Mouse (Mus musculus) hindbrain, embryonic 16.5 days (tissue): ENCODE data around the gene Olfr324. TPM values are rescaled to one million over a fixed set of nuclear protein-coding genes. Genes with fewer than 3 reads are reported as not detected.

ENCODE experiments used
- ATAC-seq: fragments of 200-750 bp; cut with Nextera tagmentation; 2 replicates; pipeline ENCODE4 v1.8.0; 2017; ENCODE audit warnings: moderate TSS enrichment, moderate library complexity
- H3K27ac ChIP-seq: fragments of 300-500 bp; sonication (generic); 2 replicates; pipeline ENCODE4 v1.5.1; 2014; ENCODE audit warnings: low read depth, mild to moderate bottlenecking, control low read depth, low read length, moderate library complexity
- H3K27me3 ChIP-seq: fragments of 300-500 bp; sonication (generic); replicated peaks from 2 replicates; pipeline ENCODE4 v1.6.1; 2014; ENCODE audit warnings: low read length; ENCODE audit not compliant: control insufficient read depth, insufficient read depth
- H3K36me3 ChIP-seq: fragments of 300-500 bp; sonication (generic); 2 replicates; pipeline ENCODE4 v1.6.1; 2014; ENCODE audit warnings: mild to moderate bottlenecking, low read length, moderate library complexity, mixed read lengths; ENCODE audit not compliant: control insufficient read depth, insufficient read depth
- H3K4me1 ChIP-seq: fragments of 300-500 bp; sonication (generic); 2 replicates; pipeline ENCODE4 v1.6.1; 2014; ENCODE audit warnings: low read depth, low read length; ENCODE audit not compliant: control insufficient read depth, insufficient read depth
- H3K4me2 ChIP-seq: fragments of 300-500 bp; sonication (generic); 2 replicates; pipeline ENCODE4 v1.6.1; 2014; ENCODE audit warnings: mild to moderate bottlenecking, low read length, control low read depth, moderate library complexity
- H3K4me3 ChIP-seq: fragments of 300-500 bp; sonication (generic); 2 replicates; pipeline ENCODE4 v1.5.1; 2014; ENCODE audit warnings: mild to moderate bottlenecking, low read length, control low read depth, moderate library complexity
- H3K9ac ChIP-seq: fragments of 300-500 bp; sonication (generic); 2 replicates; pipeline ENCODE4 v1.6.1; 2014; ENCODE audit warnings: low read depth, mild to moderate bottlenecking, control low read depth, low read length, moderate library complexity
- H3K9me3 ChIP-seq: fragments of 300-500 bp; sonication (generic); 2 replicates; pipeline ENCODE4 v1.6.1; 2014; ENCODE audit warnings: mild to moderate bottlenecking, low read length, moderate library complexity; ENCODE audit not compliant: control insufficient read depth
- WGBS: fragments of 180-500 bp; shearing (Covaris S2); extraction: QIAGEN DNeasy Blood & Tissue Kit; methylation state at CpG from one replicate; pipeline ENCODE4 v1.1.7; 2014; 5-methylcytosine and 5-hydroxymethylcytosine counted together
- polyA plus RNA-seq: library from polyadenylated mRNA; unstranded; fragments of >200 nt; fragmentation: Nextera tagmentation; extraction: Ambion mirVana; gene quantifications from 2 replicates; pipeline ENCODE4 v1.2.1, GENCODE M21; 2015

Gene Olfr324
- polyA plus RNA-seq, 1 experiment from 2014 or later, result 0.08 TPM

GRCm38 (mm10) chr11:58618369-58618768 is 23.5 kb downstream of the Olfr324 start:
- no peaks in the 10 kb centered on the region for H3K36me3 ChIP-seq
- H3K4me3 ChIP-seq, result no peak overlapping the region
- H3K27ac ChIP-seq, result no peak overlapping the region
- H3K4me1 ChIP-seq, result no peaks in the 10 kb centered on the region
- no peak overlapping the region for H3K4me2 ChIP-seq
- H3K27me3 ChIP-seq, result no peaks in the 10 kb centered on the region
- no peak overlapping the region for H3K9ac ChIP-seq
- ATAC-seq, result no peak
- H3K9me3 ChIP-seq, result no peaks in the 10 kb centered on the region
- WGBS, result 72% methylated on average over 3 of the region's 3 CpGs

- H3K4me1 ChIP-seq, result no peaks in the 10 kb centered on the region
- H3K4me2 ChIP-seq, result no peak overlapping the region
- no peak for ATAC-seq
- no peak overlapping the region for H3K27ac ChIP-seq
- 45% methylated on average over 6 of the region's 6 CpGs for WGBS
- no peak overlapping the region for H3K9ac ChIP-seq
- H3K9me3 ChIP-seq, result no peaks in the 10 kb centered on the region
- no peak overlapping the region for H3K4me3 ChIP-seq
- H3K36me3 ChIP-seq, result no peaks in the 10 kb centered on the region
- no peaks in the 10 kb centered on the region for H3K27me3 ChIP-seq
These were observed 23.9 kb downstream of the Olfr324 start for GRCm38 (mm10) chr11:58618793-58619192.

- no peak overlapping the region for H3K4me2 ChIP-seq
- no peaks in the 10 kb centered on the region for H3K27me3 ChIP-seq
- no peak overlapping the region for H3K27ac ChIP-seq
- no peak overlapping the region for H3K9ac ChIP-seq
- ATAC-seq, result no peak
- H3K9me3 ChIP-seq, result no peaks in the 10 kb centered on the region
- H3K4me1 ChIP-seq, result no peaks in the 10 kb centered on the region
- no peaks in the 10 kb centered on the region for H3K36me3 ChIP-seq
- 44% methylated on average over 4 of the region's 4 CpGs for WGBS
- no peak overlapping the region for H3K4me3 ChIP-seq
These were observed 31.2 kb downstream of the Olfr324 start for GRCm38 (mm10) chr11:58626146-58626545.

- no peak within 1 kb of the TSS for H3K4me2 ChIP-seq
- WGBS, result 75% methylated on average over 5 of the region's 5 CpGs
- H3K27ac ChIP-seq, result no peak within 1 kb of the TSS
- no peaks in the 10 kb centered on the region for H3K9me3 ChIP-seq
- no peak within 1 kb of the TSS for H3K4me3 ChIP-seq
- H3K27me3 ChIP-seq, result no peaks in the 10 kb centered on the region
- no peak for ATAC-seq
- no peaks in the 10 kb centered on the region for H3K4me1 ChIP-seq
- H3K9ac ChIP-seq, result no peak within 1 kb of the TSS
- H3K36me3 ChIP-seq, result no peaks in the 10 kb centered on the region
These were observed 35.5 kb downstream of the Olfr324 start, which contains the start of gene Olfr323 for GRCm38 (mm10) chr11:58630401-58630800. Olfr323 (minus strand) TSS chr11:58630501.

GRCm38 (mm10) chr11:58634878-58635277 is 40.0 kb downstream of the Olfr324 start:
- no peak for ATAC-seq
- no peak overlapping the region for H3K27ac ChIP-seq
- WGBS, result 71% methylated on average over 4 of the region's 4 CpGs
- H3K4me1 ChIP-seq, result no peaks in the 10 kb centered on the region
- H3K9ac ChIP-seq, result no peak overlapping the region
- no peaks in the 10 kb centered on the region for H3K27me3 ChIP-seq
- no peaks in the 10 kb centered on the region for H3K36me3 ChIP-seq
- no peak overlapping the region for H3K4me3 ChIP-seq
- no peaks in the 10 kb centered on the region for H3K9me3 ChIP-seq
- H3K4me2 ChIP-seq, result no peak overlapping the region

- 27% methylated on average over 4 of the region's 4 CpGs for WGBS
- H3K27me3 ChIP-seq, result peaks cover under 1% of the 10 kb centered on the region; the same call in 1 of the 2 replicates
- H3K27ac ChIP-seq, result no peak overlapping the region
- no peaks in the 10 kb centered on the region for H3K36me3 ChIP-seq
- H3K9ac ChIP-seq, result no peak overlapping the region
- H3K4me2 ChIP-seq, result no peak overlapping the region
- no peak overlapping the region for H3K4me3 ChIP-seq
- no peaks in the 10 kb centered on the region for H3K9me3 ChIP-seq
- no peak for ATAC-seq
- peaks cover 5% of the 10 kb centered on the region for H3K4me1 ChIP-seq
These were observed 41.6 kb downstream of the Olfr324 start for GRCm38 (mm10) chr11:58636376-58636977.

GRCm38 (mm10) chr11:58638176-58638701 is 43.3 kb downstream of the Olfr324 start:
- WGBS, result 69% methylated on average over 7 of the region's 7 CpGs
- Histone ChIP-seq H3K4me2 (no peak overlapping the region), H3K9ac (no peak overlapping the region), H3K4me3 (no peak overlapping the region), H3K4me1 (peaks cover 5% of the 10 kb centered on the region), H3K9me3 (no peaks in the 10 kb centered on the region), H3K36me3 (no peaks in the 10 kb centered on the region), H3K27ac (no peak overlapping the region), H3K27me3 (peaks cover 5% of the 10 kb centered on the region; the same call in 1 of the 2 replicates)
- no peak for ATAC-seq

GRCm38 (mm10) chr11:58640272-58640867 is 45.5 kb downstream of the Olfr324 start, which contains the start of gene Trim58:
Trim58 (plus strand) TSS chr11:58640465.
- peak within 1 kb of the TSS; percentile 52 for H3K4me3 ChIP-seq
- H3K9ac ChIP-seq, result peak within 1 kb of the TSS; percentile 58
- H3K27ac ChIP-seq, result no peak within 1 kb of the TSS
- peak; percentile 74 for ATAC-seq
- no peaks in the 10 kb centered on the region for H3K36me3 ChIP-seq
- H3K4me1 ChIP-seq, result peaks cover 5% of the 10 kb centered on the region
- 3% methylated on average over 34 of the region's 34 CpGs for WGBS
- H3K9me3 ChIP-seq, result no peaks in the 10 kb centered on the region
- peaks cover 5% of the 10 kb centered on the region; the same call in 1 of the 2 replicates for H3K27me3 ChIP-seq
- H3K4me2 ChIP-seq, result peak within 1 kb of the TSS; percentile 98

GRCm38 (mm10) chr11:58641057-58641456 is 46.1 kb downstream of the Olfr324 start:
- Histone ChIP-seq H3K27me3 (peaks cover 5% of the 10 kb centered on the region; the same call in 1 of the 2 replicates), H3K36me3 (no peaks in the 10 kb centered on the region), H3K4me3 (peak overlapping the region; percentile 52), H3K4me2 (peak overlapping the region; percentile 98), H3K27ac (no peak overlapping the region), H3K9ac (peak overlapping the region; percentile 58; the same call in 1 of the 2 replicates), H3K9me3 (no peaks in the 10 kb centered on the region), H3K4me1 (peaks cover 5% of the 10 kb centered on the region)
- WGBS, result 26% methylated on average over 14 of the region's 14 CpGs
- no peak for ATAC-seq
